Mouse (Mus musculus): ENCODE data around the gene Wbp1. TPM values are rescaled to one million over a fixed set of nuclear protein-coding genes. Genes with fewer than 3 reads are reported as not detected.

The Wbp1 gene
- polyA plus RNA-seq (2014; fragmentation: Nextera tagmentation; extraction: Ambion mirVana): 83.8 and 91.2 TPM in 2 replicates

- no peaks in the 10 kb centered on the region for H3K9me3 ChIP-seq (ENCODE audit: control insufficient read depth, low read length)
- under 1% methylated on average over 38 of the region's 38 CpGs for WGBS
- H3K36me3 ChIP-seq (ENCODE audit: control insufficient read depth, insufficient read depth, low read length): peaks cover 31% of the 10 kb centered on the region
- H3K9ac ChIP-seq (ENCODE audit: low read length): peak within 1 kb of the TSS; percentile 88
- DNase-seq (ENCODE audit: low spot score): peak; percentile 94
- peak; percentile 93 for ATAC-seq (replicated peaks; ENCODE audit: low FRiP score, low TSS enrichment, low read depth)
- no peaks in the 10 kb centered on the region for H3K27me3 ChIP-seq (replicated peaks; ENCODE audit: control insufficient read depth, insufficient read depth, low read length)
- peak within 1 kb of the TSS; percentile 96 for H3K4me2 ChIP-seq (ENCODE audit: low read length)
- peak within 1 kb of the TSS; percentile 82 for H3K4me3 ChIP-seq (ENCODE audit: low read depth, low read length)
- H3K4me1 ChIP-seq (replicated peaks; ENCODE audit: control insufficient read depth, insufficient read depth, low read length): peaks cover 35% of the 10 kb centered on the region; the same call in 1 of the 2 replicates
- H3K27ac ChIP-seq (ENCODE audit: low read depth): peak within 1 kb of the TSS; percentile 94
Observed at GRCm38 (mm10) chr6:83120930-83121862, at the start of gene Wbp1. Gene Wbp1 (minus strand): TSS chr6:83121559.

- H3K27ac ChIP-seq (ENCODE audit: low read depth): no peak overlapping the region
- no peak overlapping the region for H3K4me3 ChIP-seq (ENCODE audit: low read depth, low read length)
- H3K4me1 ChIP-seq (replicated peaks; ENCODE audit: control insufficient read depth, insufficient read depth, low read length): peaks cover 8% of the 10 kb centered on the region
- H3K9me3 ChIP-seq (ENCODE audit: control insufficient read depth, low read length): no peaks in the 10 kb centered on the region
- no peak overlapping the region for H3K4me2 ChIP-seq (ENCODE audit: low read length)
- peaks cover 9% of the 10 kb centered on the region; the same call in 1 of the 2 replicates for H3K36me3 ChIP-seq (ENCODE audit: control insufficient read depth, insufficient read depth, low read length)
- no peak for DNase-seq (ENCODE audit: low spot score)
- ATAC-seq (replicated peaks; ENCODE audit: low FRiP score, low TSS enrichment, low read depth): no peak
- no peak overlapping the region for H3K9ac ChIP-seq (ENCODE audit: low read length)
- no peaks in the 10 kb centered on the region for H3K27me3 ChIP-seq (replicated peaks; ENCODE audit: control insufficient read depth, insufficient read depth, low read length)
- WGBS: 80% methylated on average over 5 of the region's 5 CpGs
Observed at GRCm38 (mm10) chr6:83171063-83171462, 49.7 kb upstream of the Wbp1 start.

- Histone ChIP-seq H3K27ac (ENCODE audit: low read depth) (no peak overlapping the region), H3K9me3 (ENCODE audit: control insufficient read depth, low read length) (no peaks in the 10 kb centered on the region), H3K4me1 (replicated peaks; ENCODE audit: control insufficient read depth, insufficient read depth, low read length) (peaks cover 11% of the 10 kb centered on the region), H3K27me3 (replicated peaks; ENCODE audit: control insufficient read depth, insufficient read depth, low read length) (no peaks in the 10 kb centered on the region), H3K4me3 (ENCODE audit: low read depth, low read length) (no peak overlapping the region), H3K36me3 (ENCODE audit: control insufficient read depth, insufficient read depth, low read length) (peaks cover 5% of the 10 kb centered on the region; the same call in 1 of the 2 replicates), H3K9ac (ENCODE audit: low read length) (no peak overlapping the region), H3K4me2 (ENCODE audit: low read length) (no peak overlapping the region)
- ATAC-seq (replicated peaks; ENCODE audit: low FRiP score, low TSS enrichment, low read depth) (no peak), DNase-seq (ENCODE audit: low spot score) (no peak)
- 77% methylated on average over 5 of the region's 5 CpGs for WGBS
Observed at GRCm38 (mm10) chr6:83169872-83170271, 48.5 kb upstream of the Wbp1 start.

- 2% methylated on average over 12 of the region's 12 CpGs for WGBS
- Histone ChIP-seq H3K4me3 (ENCODE audit: low read depth, low read length) (peak overlapping the region; percentile 54), H3K36me3 (ENCODE audit: control insufficient read depth, insufficient read depth, low read length) (peaks cover 5% of the 10 kb centered on the region; the same call in 1 of the 2 replicates), H3K4me2 (ENCODE audit: low read length) (peak overlapping the region; percentile 84), H3K9ac (ENCODE audit: low read length) (peak overlapping the region; percentile 64), H3K9me3 (ENCODE audit: control insufficient read depth, low read length) (no peaks in the 10 kb centered on the region), H3K27me3 (replicated peaks; ENCODE audit: control insufficient read depth, insufficient read depth, low read length) (peaks cover 15% of the 10 kb centered on the region), H3K27ac (ENCODE audit: low read depth) (no peak overlapping the region), H3K4me1 (replicated peaks; ENCODE audit: control insufficient read depth, insufficient read depth, low read length) (peaks cover 25% of the 10 kb centered on the region)
- DNase-seq (ENCODE audit: low spot score) (no peak), ATAC-seq (replicated peaks; ENCODE audit: low FRiP score, low TSS enrichment, low read depth) (no peak)
Observed at GRCm38 (mm10) chr6:83166243-83166630, 44.9 kb upstream of the Wbp1 start.

GRCm38 (mm10) chr6:83165607-83166242 is 44.4 kb upstream of the Wbp1 start, which contains the start of gene Dctn1:
Gene Dctn1 (plus strand): TSS chr6:83165920.
- Histone ChIP-seq H3K4me1 (replicated peaks; ENCODE audit: control insufficient read depth, insufficient read depth, low read length) (peaks cover 26% of the 10 kb centered on the region), H3K36me3 (ENCODE audit: control insufficient read depth, insufficient read depth, low read length) (peaks cover 5% of the 10 kb centered on the region; the same call in 1 of the 2 replicates), H3K27me3 (replicated peaks; ENCODE audit: control insufficient read depth, insufficient read depth, low read length) (peaks cover 20% of the 10 kb centered on the region), H3K4me2 (ENCODE audit: low read length) (peak within 1 kb of the TSS; percentile 84), H3K4me3 (ENCODE audit: low read depth, low read length) (peak within 1 kb of the TSS; percentile 54), H3K9ac (ENCODE audit: low read length) (peak within 1 kb of the TSS; percentile 64), H3K9me3 (ENCODE audit: control insufficient read depth, low read length) (no peaks in the 10 kb centered on the region), H3K27ac (ENCODE audit: low read depth) (peak within 1 kb of the TSS; percentile 78)
- peak; percentile 90 for ATAC-seq (replicated peaks; ENCODE audit: low FRiP score, low TSS enrichment, low read depth)
- under 1% methylated on average over 52 of the region's 58 CpGs for WGBS
- peak; percentile 99 for DNase-seq (ENCODE audit: low spot score)

DNA sequence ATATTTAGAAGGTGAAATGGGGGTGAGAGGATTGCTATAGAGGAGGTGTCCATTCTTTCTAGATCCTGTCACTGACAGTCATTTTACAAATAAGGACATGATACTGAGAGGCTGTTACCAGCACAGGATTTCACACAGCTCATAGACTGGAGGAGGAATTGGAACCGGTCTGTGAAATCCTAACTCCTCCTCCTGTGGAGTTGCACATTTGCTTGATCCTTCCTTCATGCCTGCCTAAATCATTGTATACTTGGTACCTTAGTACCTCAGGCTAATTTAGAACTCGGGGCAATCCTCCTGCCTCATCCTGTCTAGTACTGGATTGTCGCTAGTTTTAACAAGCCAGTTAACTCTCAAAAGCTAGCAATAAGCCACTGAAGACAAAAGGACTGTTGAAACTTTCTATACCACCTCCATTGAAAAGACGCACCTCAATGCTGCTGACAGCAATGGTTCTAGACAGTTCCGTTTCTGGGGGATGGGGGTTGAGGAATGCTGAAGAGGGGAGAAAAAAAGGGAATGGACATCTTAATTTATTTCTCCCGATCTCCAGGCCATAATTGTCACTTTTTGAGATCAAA is 43.8 kb upstream of the Wbp1 start:
- peak overlapping the region; percentile 54 for H3K4me3 ChIP-seq (ENCODE audit: low read depth, low read length)

GRCm38 (mm10) chr6:83162701-83163100 is 41.3 kb upstream of the Wbp1 start:
- Histone ChIP-seq H3K4me1 (replicated peaks; ENCODE audit: control insufficient read depth, insufficient read depth, low read length) (peaks cover 26% of the 10 kb centered on the region), H3K27me3 (replicated peaks; ENCODE audit: control insufficient read depth, insufficient read depth, low read length) (peaks cover 27% of the 10 kb centered on the region), H3K27ac (ENCODE audit: low read depth) (no peak overlapping the region), H3K9me3 (ENCODE audit: control insufficient read depth, low read length) (no peaks in the 10 kb centered on the region), H3K9ac (ENCODE audit: low read length) (peak overlapping the region; percentile 35), H3K4me3 (ENCODE audit: low read depth, low read length) (peak overlapping the region; percentile 42), H3K4me2 (ENCODE audit: low read length) (peak overlapping the region; percentile 83), H3K36me3 (ENCODE audit: control insufficient read depth, insufficient read depth, low read length) (no peaks in the 10 kb centered on the region)
- DNase-seq (ENCODE audit: low spot score): peak; percentile 74
- ATAC-seq (replicated peaks; ENCODE audit: low FRiP score, low TSS enrichment, low read depth): no peak
- WGBS: under 1% methylated on average over 8 of the region's 8 CpGs

More for the DNA sequence above, 43.8 kb upstream of the Wbp1 start:
- DNase-seq (ENCODE audit: low spot score) (no peak), ATAC-seq (replicated peaks; ENCODE audit: low FRiP score, low TSS enrichment, low read depth) (peak; percentile 34)
- Histone ChIP-seq H3K9me3 (ENCODE audit: control insufficient read depth, low read length) (no peaks in the 10 kb centered on the region), H3K36me3 (ENCODE audit: control insufficient read depth, insufficient read depth, low read length) (peaks cover 5% of the 10 kb centered on the region; the same call in 1 of the 2 replicates), H3K4me1 (replicated peaks; ENCODE audit: control insufficient read depth, insufficient read depth, low read length) (peaks cover 26% of the 10 kb centered on the region), H3K27me3 (replicated peaks; ENCODE audit: control insufficient read depth, insufficient read depth, low read length) (peaks cover 26% of the 10 kb centered on the region), H3K9ac (ENCODE audit: low read length) (peak overlapping the region; percentile 64), H3K4me2 (ENCODE audit: low read length) (peak overlapping the region; percentile 84), H3K27ac (ENCODE audit: low read depth) (no peak overlapping the region)
- 4% methylated on average over 6 of the region's 6 CpGs for WGBS

All from intestine, embryonic 14.5 days (tissue).